Mouse (Mus musculus) gastrocnemius, postnatal 4 days (tissue): ENCODE data around the gene Trpm8. TPM values are rescaled to one million over a fixed set of nuclear protein-coding genes. Genes with fewer than 3 reads are reported as not detected.
A peak's percentile ranks its signal among the peaks of the same experiment; 100 is the strongest.

Experiments used
- DNase-seq, 2 experiments: peaks; one replicate each; pipeline ENCODE4 v3.0.0; 2021 to 2022; ENCODE audit warnings: low spot score in 2 of 2, mixed read lengths in 2 of 2
- total RNA-seq, 2 experiments: library from RNA; stranded (reverse); gene quantifications; 2 replicates each; pipeline ENCODE4 v1.2.3; 2021

The Trpm8 gene
- total RNA-seq, 2 experiments from 2014 or later, result not detected

- DNase-seq, result peak in 1 of 2 experiments; percentile 20
These were observed 6.1 kb downstream of the Trpm8 start for GRCm38 (mm10) chr1:88283376-88284227.

- peak in 1 of 2 experiments; percentile 24 for DNase-seq
These were observed 6.9 kb downstream of the Trpm8 start for GRCm38 (mm10) chr1:88284228-88284945.

GRCm38 (mm10) chr1:88284946-88285320 is 7.5 kb downstream of the Trpm8 start:
- peak in 1 of 2 experiments; percentile 52 for DNase-seq

DNA sequence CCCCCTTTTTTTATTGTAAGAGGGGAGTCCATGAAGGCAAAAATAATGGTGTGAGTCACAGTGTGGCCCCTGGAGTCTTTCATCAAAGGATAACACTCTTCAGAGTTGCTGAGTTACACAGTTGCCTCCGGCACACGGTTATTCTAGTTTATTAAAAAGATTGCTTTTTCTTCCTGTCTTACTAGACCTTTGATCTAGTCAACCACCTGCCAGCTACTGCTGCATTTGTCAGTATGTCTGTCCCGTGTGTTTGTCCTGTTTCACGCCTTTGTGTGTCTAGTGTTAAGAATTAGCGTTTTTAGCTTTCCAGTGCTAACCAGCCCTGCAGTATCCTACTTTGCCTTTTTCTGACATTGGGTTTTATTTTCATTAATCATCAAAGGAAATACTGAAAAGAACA is 8.2 kb downstream of the Trpm8 start:
- DNase-seq, result no peak

GRCm38 (mm10) chr1:88286136-88286845 is 8.8 kb downstream of the Trpm8 start:
- peak in 1 of 2 experiments; percentile 37 for DNase-seq

- DNase-seq, result peak in 1 of 2 experiments; percentile 28
These were observed 9.6 kb downstream of the Trpm8 start for GRCm38 (mm10) chr1:88286887-88287696.

- peak in 1 of 2 experiments; percentile 61 for DNase-seq
These were observed 10.2 kb downstream of the Trpm8 start for GRCm38 (mm10) chr1:88287697-88287980.

DNA sequence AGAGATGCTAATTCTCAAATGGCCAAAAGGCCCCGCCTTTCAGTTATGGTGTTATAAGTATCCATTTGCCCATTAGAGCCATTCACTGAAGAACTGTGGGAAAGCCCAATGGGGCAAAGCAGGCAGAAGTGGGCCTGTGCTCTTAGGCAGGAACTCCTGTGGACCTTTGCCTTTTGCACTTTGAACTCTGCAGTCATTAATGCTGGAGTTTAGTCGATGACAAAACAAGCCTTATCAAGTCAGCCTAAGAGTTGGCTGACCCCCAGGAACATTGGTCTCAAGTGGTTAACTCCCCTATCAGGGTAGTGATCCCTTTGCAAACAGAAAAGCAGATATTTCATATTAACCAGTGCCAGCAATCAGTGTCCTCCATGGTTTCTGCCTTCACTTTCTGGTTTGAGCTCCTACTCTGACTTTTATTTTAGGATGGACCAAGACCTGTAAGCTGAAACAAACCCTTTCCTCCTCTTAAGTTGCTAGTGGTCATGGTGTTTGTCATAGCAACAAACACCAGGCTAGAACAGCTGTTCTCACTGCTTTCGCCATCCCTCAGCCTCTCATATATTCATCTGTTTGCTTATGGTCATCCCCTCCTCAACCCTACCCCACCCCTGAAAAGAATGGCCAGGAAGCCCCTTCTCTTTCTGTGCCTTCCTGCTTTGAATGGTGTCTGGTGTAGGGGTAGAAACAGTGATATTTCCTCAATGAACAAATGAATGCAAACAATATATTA is 10.8 kb downstream of the Trpm8 start:
- DNase-seq, result peak in 1 of 2 experiments; percentile 19

DNA sequence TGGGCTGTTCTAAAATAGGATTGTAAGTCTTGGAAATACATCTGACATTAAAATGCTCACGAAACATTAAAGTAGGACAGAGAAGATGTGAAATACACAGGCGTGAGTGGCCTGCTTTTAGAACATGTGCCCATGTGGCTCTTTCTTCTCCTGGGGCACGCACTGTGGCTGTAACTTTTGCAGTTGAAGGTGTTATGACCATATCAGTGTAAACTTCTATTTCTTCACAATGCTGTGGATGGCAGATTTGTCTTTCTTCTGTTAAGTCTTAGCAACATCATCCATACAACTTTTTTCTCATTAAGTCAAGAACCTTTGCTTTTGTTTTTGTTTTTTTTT is 11.3 kb downstream of the Trpm8 start:
- peak in 1 of 2 experiments; percentile 9 for DNase-seq

DNA sequence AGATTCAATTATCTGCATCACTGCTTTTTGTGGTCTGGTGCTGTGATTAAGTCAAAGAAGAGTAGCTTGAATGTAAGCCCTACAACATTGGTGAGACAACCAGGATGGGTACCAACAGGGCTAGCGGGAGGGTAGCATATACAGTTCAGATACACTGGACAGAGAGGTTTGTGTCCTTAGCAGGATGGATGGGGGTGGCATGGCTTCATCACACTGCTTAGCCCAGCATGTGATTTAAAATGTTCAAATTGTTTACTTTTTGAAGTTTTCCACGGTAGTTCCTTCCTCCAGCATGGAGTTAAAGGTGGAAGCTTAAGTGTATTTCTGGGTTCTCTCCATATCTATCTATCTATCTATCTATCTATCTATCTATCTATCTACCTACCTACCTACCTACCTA is 11.7 kb downstream of the Trpm8 start:
- DNase-seq, result peak in 1 of 2 experiments; percentile 7

DNA sequence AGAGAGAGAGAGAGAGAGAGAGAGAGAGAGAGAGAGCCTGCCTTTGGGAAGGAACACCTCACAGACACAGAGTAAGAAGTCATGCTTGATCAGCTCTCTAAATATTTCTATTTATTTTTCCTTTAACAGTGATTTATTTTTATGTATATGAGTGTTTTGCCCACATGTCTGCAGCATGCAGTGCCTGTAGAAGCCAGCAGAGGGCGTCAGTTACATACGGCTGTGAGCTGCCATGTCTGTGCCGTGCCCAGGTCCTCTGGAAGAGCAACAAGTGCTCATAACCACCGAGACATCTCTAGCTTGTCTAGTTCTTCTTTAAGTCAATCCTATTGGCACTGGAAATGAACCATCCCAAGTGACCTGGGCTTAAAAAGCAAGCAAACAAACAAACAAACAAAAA is 12.5 kb downstream of the Trpm8 start:
- peak in 1 of 2 experiments; percentile 61 for DNase-seq

GRCm38 (mm10) chr1:88290511-88290910 is 13.1 kb downstream of the Trpm8 start:
- peak in 1 of 2 experiments; percentile 10 for DNase-seq

- peak in 1 of 2 experiments; percentile 13 for DNase-seq
These were observed 14.0 kb downstream of the Trpm8 start for GRCm38 (mm10) chr1:88291409-88292005.

GRCm38 (mm10) chr1:88292057-88292456 is 14.6 kb downstream of the Trpm8 start:
- DNase-seq, result peak in 1 of 2 experiments; percentile 15

DNA sequence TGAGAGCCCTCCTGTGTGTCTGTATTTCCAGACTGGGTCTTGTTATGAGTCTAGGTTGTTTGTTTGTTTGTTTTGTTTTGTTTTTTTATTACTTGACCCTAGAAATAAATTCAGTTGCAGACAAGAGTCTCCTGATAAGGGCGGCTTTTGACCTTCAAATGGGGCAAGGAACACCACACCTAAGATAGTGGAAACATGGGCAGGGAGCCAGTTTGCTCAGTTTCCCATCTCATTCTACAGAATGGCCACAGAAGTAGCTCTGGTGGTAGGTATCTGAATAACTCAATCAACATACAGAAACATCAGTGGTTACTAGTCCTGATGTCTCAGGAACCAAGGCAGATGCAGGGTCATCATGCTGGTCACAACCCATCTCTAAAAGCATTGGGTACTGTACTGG is 17.2 kb downstream of the Trpm8 start:
- peak in 1 of 2 experiments; percentile 25 for DNase-seq

DNA sequence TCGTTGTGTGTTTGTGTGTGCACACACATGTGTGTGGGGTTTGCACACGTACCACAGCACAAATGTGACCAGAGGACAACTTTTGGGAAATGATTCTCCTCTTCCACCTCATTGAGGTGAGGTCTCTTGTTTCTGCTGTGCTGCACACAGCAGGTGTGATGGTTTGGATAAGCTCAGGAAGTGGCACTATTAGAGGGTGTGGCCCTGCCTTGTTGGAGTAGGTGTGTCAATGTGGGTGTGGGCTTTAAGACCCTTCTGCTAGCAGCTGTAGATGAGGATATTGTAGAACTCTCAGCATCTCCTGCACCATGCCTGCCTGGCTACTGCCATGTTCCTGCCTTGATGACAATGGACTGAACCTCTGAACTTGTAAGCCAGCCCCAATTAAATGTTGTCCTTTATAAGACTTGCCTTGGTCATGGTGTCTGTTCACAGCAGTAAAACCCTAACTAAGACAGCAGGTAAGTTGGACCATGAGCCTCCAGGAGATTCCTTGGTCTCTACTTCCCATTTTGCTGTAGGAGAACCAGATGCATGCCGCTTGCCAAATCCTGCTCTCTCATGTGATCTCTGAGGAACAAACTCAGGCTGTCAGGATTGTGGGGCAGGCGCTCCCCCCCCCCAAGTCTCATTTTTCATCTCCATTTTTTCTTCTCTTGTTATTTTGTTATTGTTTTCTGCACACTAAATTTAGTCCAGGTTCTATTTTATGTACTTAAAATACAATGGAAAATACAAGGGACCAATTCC is 18.9 kb downstream of the Trpm8 start:
- peak; percentile 16 to 19 for DNase-seq

DNA sequence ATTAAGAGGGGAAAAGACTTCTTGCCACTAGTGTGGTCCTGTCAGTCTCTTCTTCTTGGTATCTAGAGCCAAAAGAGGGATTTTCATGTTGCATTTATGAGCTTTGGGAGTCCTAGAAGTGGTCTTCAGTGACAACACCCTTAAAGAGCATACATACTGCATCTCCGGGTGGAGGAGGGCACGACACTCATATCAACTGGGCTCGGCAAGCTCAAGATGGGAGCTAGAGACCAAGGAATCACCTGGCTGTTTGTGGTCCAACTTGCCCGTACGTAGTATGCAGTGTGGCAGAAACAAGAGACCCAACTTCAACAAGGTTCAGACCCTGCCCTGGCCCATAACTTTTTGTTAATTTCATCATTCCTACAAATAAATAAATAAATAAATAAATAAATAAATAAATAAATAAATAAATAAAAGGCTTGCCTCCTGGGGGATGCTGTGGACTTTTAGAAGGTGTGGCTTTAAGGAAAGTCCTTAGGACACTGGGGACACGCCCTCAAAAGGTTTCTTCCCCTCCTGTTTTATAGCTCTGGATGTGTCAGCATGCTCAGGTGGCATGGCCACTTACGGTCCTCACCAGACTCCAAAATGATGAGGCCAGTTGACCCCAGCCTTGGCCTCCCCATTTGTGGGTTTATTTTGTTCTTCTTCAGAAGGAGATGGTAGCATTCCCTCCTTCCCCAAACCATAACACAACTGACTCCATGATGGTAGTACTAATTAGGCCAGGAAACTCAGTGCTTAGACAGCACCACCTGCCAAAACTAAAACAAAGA is 20.2 kb downstream of the Trpm8 start:
- peak in 1 of 2 experiments; percentile 20 for DNase-seq
